ENCODE assay signal across 14 mouse cellular contexts in the genomic region with DNA sequence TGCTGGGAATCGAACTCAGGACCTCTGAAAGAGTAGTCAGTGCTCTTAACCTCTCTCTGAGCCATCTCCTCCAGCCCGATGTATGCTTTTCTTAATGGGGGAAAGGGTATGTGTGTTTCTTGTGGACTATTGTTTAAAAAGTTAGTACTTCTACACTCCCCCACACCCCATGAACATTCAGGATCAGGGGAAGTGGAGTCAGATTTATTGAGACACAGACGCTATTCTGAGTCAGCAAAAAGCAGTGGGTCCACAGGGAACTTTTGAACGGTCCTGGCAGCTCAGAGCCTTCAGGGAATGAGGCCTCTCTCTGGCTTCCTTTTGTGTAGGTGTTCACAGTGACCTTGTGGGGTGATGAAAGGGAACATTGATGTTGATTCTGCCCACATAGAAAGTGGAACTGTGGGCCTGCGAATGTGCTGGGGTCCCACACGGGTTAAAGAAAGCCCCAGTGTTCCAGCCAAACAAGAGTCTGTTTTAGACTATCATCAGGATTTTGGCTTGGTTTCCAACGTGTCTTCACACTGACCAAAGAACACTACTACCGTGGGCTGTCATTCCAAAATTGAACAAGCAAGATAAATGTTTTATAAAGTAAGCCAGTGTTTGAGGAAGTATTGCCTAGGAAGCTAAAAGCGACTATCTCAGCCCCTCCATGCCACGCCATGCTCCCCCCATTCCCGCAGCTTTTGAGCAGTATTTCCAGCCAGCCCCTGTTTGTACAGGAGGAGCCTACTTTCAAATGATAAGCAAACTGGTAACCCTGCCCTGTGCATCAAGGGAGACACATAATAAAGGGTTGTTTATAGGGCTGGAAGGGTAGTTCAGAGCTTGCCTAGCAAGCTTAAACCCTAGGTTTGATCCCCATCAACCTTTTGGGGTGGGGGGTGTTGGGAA. TPM values are rescaled to one million over a fixed set of nuclear protein-coding genes. Genes with fewer than 3 reads are reported as not detected.
DNase-seq lines count a peak whose midpoint lies in the region; ATAC-seq and TF ChIP-seq lines count a peak whose summit lies in the region.
"Had no signal": no experiment of that assay in that cellular context is flagged by ENCODE, and none has a peak within 500 bp of the region (broad histone marks: within the 10 kb centered on the region; RNA-seq: fewer than 3 reads in every experiment).

No protein-coding gene starts in this region.

- 0 out of 2 replicates have a peak overlapping the region, but pooled peaks have one; percentile 24 for H3K27ac ChIP-seq in hindbrain, embryonic 13.5 days
- no peak overlapping the region for H3K27ac ChIP-seq in hindbrain, embryonic 14.5 days
- H3K27ac ChIP-seq in ES-E14 (ENCODE audit: insufficient read depth, low read depth, low read length, poor library complexity, severe bottlenecking), result no peak overlapping the region
- H3K27ac ChIP-seq in liver, embryonic 14.5 days, result peak overlapping the region; percentile 34
- no peak overlapping the region for H3K27ac ChIP-seq in lung, postnatal 0 days (ENCODE audit: low read length)

- H3K9ac ChIP-seq in hindbrain, embryonic 13.5 days, result no peak overlapping the region
- no peak overlapping the region for H3K9ac ChIP-seq in hindbrain, embryonic 14.5 days
- no peak overlapping the region for H3K9ac ChIP-seq in ES-E14 (ENCODE audit: insufficient read depth, low read depth, low read length, poor library complexity, severe bottlenecking)
- no peak overlapping the region for H3K9ac ChIP-seq in liver, embryonic 14.5 days (replicated peaks)
- no peak overlapping the region for H3K9ac ChIP-seq in lung, postnatal 0 days (replicated peaks; ENCODE audit: low read depth)

- H3K4me1 ChIP-seq in hindbrain, embryonic 13.5 days (replicated peaks), result peaks cover 16% of the 10 kb centered on the region
- H3K4me1 ChIP-seq in hindbrain, embryonic 14.5 days (replicated peaks; ENCODE audit: control insufficient read depth, insufficient read depth, low read length), result 0 out of 2 replicates have a peak, but pooled peaks cover 7% of the 10 kb centered on the region
- peaks cover 6 to 13% of the 10 kb centered on the region in 2 experiments; a peak in 3 of 4 replicates for H3K4me1 ChIP-seq in ES-E14 (ENCODE audit: control insufficient read depth in 2 of 2, insufficient read depth in 2 of 2, low read length in 2 of 2, poor library complexity in 1 of 2)
- H3K4me1 ChIP-seq in liver, embryonic 14.5 days (replicated peaks; ENCODE audit: control insufficient read depth in 2 of 2, insufficient read depth in 2 of 2, low read length in 1 of 2), result peaks cover 31 to 53% of the 10 kb centered on the region in 2 experiments
- no peaks in the 10 kb centered on the region for H3K4me1 ChIP-seq in lung, postnatal 0 days (ENCODE audit: insufficient read depth, low read depth, low read length)

- H3K9me3 ChIP-seq in hindbrain, embryonic 13.5 days, result no peaks in the 10 kb centered on the region
- H3K9me3 ChIP-seq in hindbrain, embryonic 14.5 days (ENCODE audit: control insufficient read depth, low read length), result no peaks in the 10 kb centered on the region
- no peaks in the 10 kb centered on the region for H3K9me3 ChIP-seq in ES-E14 (ENCODE audit: control insufficient read depth, insufficient read depth, low read depth, low read length)
- no peaks in the 10 kb centered on the region for H3K9me3 ChIP-seq in liver, embryonic 14.5 days (ENCODE audit: control insufficient read depth, low read length)
- no peaks in the 10 kb centered on the region for H3K9me3 ChIP-seq in lung, postnatal 0 days (ENCODE audit: low read length)

- DNase-seq in cerebellum, adult 9-10 months, result peak; percentile 33
- DNase-seq in cerebellum, adult 8-10 months, result no peak
- no peak for DNase-seq in hindbrain, embryonic 14.5 days (ENCODE audit: low spot score)
- DNase-seq in ES-E14 (ENCODE audit: low read depth, low spot score), result no peak
- no peak for DNase-seq in liver, embryonic 14.5 days (ENCODE audit: low read depth in 3 of 3, low spot score in 3 of 3)
- no peak for DNase-seq in lung, postnatal 0 days (ENCODE audit: low spot score)
- DNase-seq: cerebellum, postnatal 36 days; heart, postnatal 36 days; left cerebral cortex, postnatal 4 days; lung, postnatal 10 days; midbrain, embryonic 14.5 days; right cerebral cortex, postnatal 14 days had no signal

- no peak overlapping the region for H3K4me3 ChIP-seq in hindbrain, embryonic 13.5 days
- H3K4me3 ChIP-seq in hindbrain, embryonic 14.5 days (replicated peaks; ENCODE audit: low read length), result no peak overlapping the region
- no peak overlapping the region for H3K4me3 ChIP-seq in ES-E14 (ENCODE audit: insufficient read depth in 1 of 2, low read depth in 1 of 2, low read length in 2 of 2, poor library complexity in 1 of 2, severe bottlenecking in 1 of 2)
- no peak overlapping the region for H3K4me3 ChIP-seq in liver, embryonic 14.5 days (ENCODE audit: insufficient read depth in 1 of 2, low read depth in 2 of 2, low read length in 2 of 2)
- no peak overlapping the region for H3K4me3 ChIP-seq in lung, postnatal 0 days (ENCODE audit: low read depth, low read length)

- 78% methylated on average over 11 of the region's 11 CpGs for WGBS in hindbrain, embryonic 13.5 days
- WGBS in hindbrain, embryonic 14.5 days, result 79% methylated on average over 11 of the region's 11 CpGs
- 34% methylated on average over 11 of the region's 11 CpGs for WGBS in liver, embryonic 14.5 days (ENCODE audit: insufficient replicate concordance)
- WGBS in lung, postnatal 0 days, result 61% methylated on average over 11 of the region's 11 CpGs

- no peak for ATAC-seq in hindbrain, embryonic 13.5 days (ENCODE audit: low FRiP score)
- ATAC-seq in hindbrain, embryonic 14.5 days (ENCODE audit: low FRiP score), result no peak
- peak; percentile 47; the same call in 1 of the 2 replicates for ATAC-seq in liver, embryonic 14.5 days (ENCODE audit: insufficient read depth)
- no peak for ATAC-seq in erythroblast, adult 5-6 weeks (replicated peaks; ENCODE audit: low FRiP score, poor library complexity, severe bottlenecking)
- ATAC-seq in lung, postnatal 0 days, result no peak

- in situ Hi-C loops in ES-E14 (cut with MboI; ENCODE audit: low sequenced_read_pairs in 2 of 2, unreplicated experiment in 2 of 2), result no loop called here

- H3K36me3 ChIP-seq in hindbrain, embryonic 13.5 days, result peaks cover 24% of the 10 kb centered on the region
- H3K36me3 ChIP-seq in hindbrain, embryonic 14.5 days (replicated peaks; ENCODE audit: control insufficient read depth, insufficient read depth), result peaks cover 10% of the 10 kb centered on the region
- no peaks in the 10 kb centered on the region for H3K36me3 ChIP-seq in ES-E14 (ENCODE audit: control insufficient read depth, insufficient read depth, low read length, poor library complexity, severe bottlenecking)
- H3K36me3 ChIP-seq in liver, embryonic 14.5 days (replicated peaks; ENCODE audit: control insufficient read depth, insufficient read depth, low read depth), result no peaks in the 10 kb centered on the region
- H3K36me3 ChIP-seq in lung, postnatal 0 days (ENCODE audit: insufficient read depth, low read length), result no peaks in the 10 kb centered on the region

- H3K4me2 ChIP-seq in hindbrain, embryonic 13.5 days, result no peak overlapping the region
- H3K4me2 ChIP-seq in hindbrain, embryonic 14.5 days (replicated peaks), result no peak overlapping the region
- H3K4me2 ChIP-seq in liver, embryonic 14.5 days (ENCODE audit: low read depth), result no peak overlapping the region
- no peak overlapping the region for H3K4me2 ChIP-seq in lung, postnatal 0 days (replicated peaks; ENCODE audit: low read depth, low read length)

- TF ChIP-seq CTCF in liver, embryonic 14.5 days (IDR thresholded peaks at IDR 0.05; ENCODE audit: low read depth), result no peak
- no peak for TF ChIP-seq CTCF in lung, postnatal 0 days (IDR thresholded peaks at IDR 0.05)

- 0 out of 2 replicates have a peak, but pooled peaks have one; percentile 28 for TF ChIP-seq EP300 in liver, embryonic 14.5 days (IDR thresholded peaks at IDR 0.05; ENCODE audit: low read depth)
- TF ChIP-seq EP300 in lung, postnatal 0 days (IDR thresholded peaks at IDR 0.05), result no peak

- no peaks in the 10 kb centered on the region for H3K27me3 ChIP-seq in hindbrain, embryonic 13.5 days
- no peaks in the 10 kb centered on the region for H3K27me3 ChIP-seq in hindbrain, embryonic 14.5 days (ENCODE audit: control insufficient read depth, insufficient read depth, low read length)
- no peaks in the 10 kb centered on the region for H3K27me3 ChIP-seq in liver, embryonic 14.5 days (ENCODE audit: control insufficient read depth, insufficient read depth, low read length)
- H3K27me3 ChIP-seq in lung, postnatal 0 days (replicated peaks; ENCODE audit: insufficient read depth, low read length), result no peaks in the 10 kb centered on the region

TF ChIP-seq in ES-E14, 5 proteins besides CTCF, POLR2A, EP300 and RAD21:
- TF ChIP-seq MAFK (IDR thresholded peaks at IDR 0.05; ENCODE audit: insufficient read depth, low read depth, low read length), result peak; percentile 82
- TF ChIP-seq ZC3H11A (IDR thresholded peaks at IDR 0.05; ENCODE audit: borderline replicate concordance, low read depth, low read length), result no peak

RNA-seq across cellular contexts. Expression of gene Crebrf, which starts 9.7 kb away (rescaled TPM):
- polyA plus RNA-seq in hindbrain, embryonic 13.5 days (2015; fragmentation: Nextera tagmentation; extraction: Ambion mirVana), result 15.2 and 15.3 TPM in 2 replicates
- 10.2 and 10.5 TPM in 2 replicates for polyA plus RNA-seq in hindbrain, embryonic 14.5 days (2014; fragmentation: Nextera tagmentation; extraction: Ambion mirVana)
- total RNA-seq in ES-E14 (2012; rRNA removed), result 16.6 and 36.3 TPM in 2 replicates
- 1.2 and 1.3 TPM in 2 replicates for polyA plus RNA-seq in liver, embryonic 14.5 days (2012; rRNA removed)
- 2.8 and 3.2 TPM in 2 replicates for polyA plus RNA-seq in liver, embryonic 14.5 days (2014; fragmentation: Nextera tagmentation; extraction: Ambion mirVana)
- total RNA-seq in erythroblast, adult 5-6 weeks (2015; ENCODE audit: low replicate concordance), result 25.9 and 33.4 TPM in 2 replicates
- 65.0 and 158 TPM in 2 replicates for total RNA-seq in erythroblast, adult 5-6 weeks (2017; ENCODE audit: low replicate concordance)
- 37.2 and 38.7 TPM in 2 replicates for polyA plus RNA-seq in lung, postnatal 0 days (2015; fragmentation: Nextera tagmentation; extraction: Ambion mirVana)

RNA-seq across cellular contexts. Expression of gene Atp6v0e, which starts 42.7 kb away (rescaled TPM):
- polyA plus RNA-seq in hindbrain, embryonic 13.5 days (2015; fragmentation: Nextera tagmentation; extraction: Ambion mirVana), result 107 and 114 TPM in 2 replicates
- 91.3 and 106 TPM in 2 replicates for polyA plus RNA-seq in hindbrain, embryonic 14.5 days (2014; fragmentation: Nextera tagmentation; extraction: Ambion mirVana)
- 252 and 291 TPM in 2 replicates for total RNA-seq in ES-E14 (2012; rRNA removed)
- polyA plus RNA-seq in liver, embryonic 14.5 days (2012; rRNA removed), result 99.3 and 118 TPM in 2 replicates
- 204 and 209 TPM in 2 replicates for polyA plus RNA-seq in liver, embryonic 14.5 days (2014; fragmentation: Nextera tagmentation; extraction: Ambion mirVana)
- 119 and 130 TPM in 2 replicates for total RNA-seq in erythroblast, adult 5-6 weeks (2015; ENCODE audit: low replicate concordance)
- 100 and 176 TPM in 2 replicates for total RNA-seq in erythroblast, adult 5-6 weeks (2017; ENCODE audit: low replicate concordance)
- polyA plus RNA-seq in lung, postnatal 0 days (2015; fragmentation: Nextera tagmentation; extraction: Ambion mirVana), result 330 and 382 TPM in 2 replicates

Comparison
In these comparisons a context has a peak if more than half of its experiments do, and no peak if none do; other contexts are left out.
1. H3K27ac ChIP-seq: peak in hindbrain, embryonic 13.5 days (single experiment) and liver, embryonic 14.5 days (single experiment); none in hindbrain, embryonic 14.5 days (single experiment), ES-E14 (single experiment) and lung, postnatal 0 days (single experiment).